Mouse (Mus musculus) v-Abl transformed pro-B cells (cell line): ENCODE data around the gene Ctbp1.

Experiments
- in situ Hi-C, 2 experiments: fragments of 400-800 bp; cut with MboI; formaldehyde crosslinking; loops; one replicate each; pipeline ENCODE4 v1.15.1; 2025; ENCODE audit not compliant: unreplicated experiment in 2 of 2

Gene Ctbp1

GRCm38 (mm10) chr5:33217663-33218062 is 57.1 kb downstream of the Ctbp1 start:
- in situ Hi-C loops: no loop called here

GRCm38 (mm10) chr5:33214723-33215122 is 60.1 kb downstream of the Ctbp1 start:
- in situ Hi-C loops: no loop called here

- in situ Hi-C loops: no loop called here
Measured at GRCm38 (mm10) chr5:33211254-33211653, 63.5 kb downstream of the Ctbp1 start.

- in situ Hi-C loops: no loop called here
Measured at GRCm38 (mm10) chr5:33210515-33210914, 64.3 kb downstream of the Ctbp1 start.

GRCm38 (mm10) chr5:33208533-33209245 is 66.1 kb downstream of the Ctbp1 start:
- in situ Hi-C loops: loop anchor here in 1 of 2 experiments (5.0 kb wide), 1 partner anchor 169 kb away; the partner anchor contains the start of gene Uvssa

- in situ Hi-C loops: loop anchor here in 1 of 2 experiments (5.0 kb wide), 1 partner anchor 170 kb away; the partner anchor contains the start of gene Uvssa
Measured at GRCm38 (mm10) chr5:33207136-33207535, 67.7 kb downstream of the Ctbp1 start.

GRCm38 (mm10) chr5:33206328-33206727 is 68.5 kb downstream of the Ctbp1 start:
- in situ Hi-C loops: loop anchor here in 1 of 2 experiments (5.0 kb wide), 1 partner anchor 171 kb away; the partner anchor contains the start of gene Uvssa

GRCm38 (mm10) chr5:33204284-33204683 is 70.5 kb downstream of the Ctbp1 start:
- in situ Hi-C loops: loop anchor here (5.0 kb wide), 2 partner anchors 68 to 173 kb away; partner anchors contain the start of genes Ctbp1 (in 2 of the 2) and Uvssa (in 1 of the 2)

GRCm38 (mm10) chr5:33203691-33204242 is 71.0 kb downstream of the Ctbp1 start:
- in situ Hi-C loops: loop anchor here (5.0 kb wide), 2 partner anchors 69 to 174 kb away; partner anchors contain the start of genes Ctbp1 (in 2 of the 2) and Uvssa (in 1 of the 2)

GRCm38 (mm10) chr5:33203171-33203565 is 71.6 kb downstream of the Ctbp1 start:
- in situ Hi-C loops: loop anchor here (5.0 kb wide), 2 partner anchors 69 to 174 kb away; partner anchors contain the start of genes Ctbp1 (in 2 of the 2) and Uvssa (in 1 of the 2)

- in situ Hi-C loops: loop anchor here (5.0 kb wide), 2 partner anchors 70 to 175 kb away; partner anchors contain the start of genes Ctbp1 (in 2 of the 2) and Uvssa (in 1 of the 2)
Measured at GRCm38 (mm10) chr5:33202516-33203170, 72.2 kb downstream of the Ctbp1 start.

- in situ Hi-C loops: loop anchor here (5.0 kb wide), 2 partner anchors 71 to 176 kb away; partner anchors contain the start of genes Ctbp1 (in 2 of the 2) and Uvssa (in 1 of the 2)
Measured at GRCm38 (mm10) chr5:33201697-33202096, 73.1 kb downstream of the Ctbp1 start.

- in situ Hi-C loops: loop anchor here (5.0 kb wide), 2 partner anchors 72 to 177 kb away; partner anchors contain the start of genes Ctbp1 (in 2 of the 2) and Uvssa (in 1 of the 2)
Measured at GRCm38 (mm10) chr5:33200071-33200470, 74.7 kb downstream of the Ctbp1 start.
